Mouse (Mus musculus): Measurements from ENCODE around the gene Tnnt3. TPM values are rescaled to one million over a fixed set of nuclear protein-coding genes. Genes with fewer than 3 reads are reported as not detected.

Tnnt3 gene
- total RNA-seq, 2 experiments from 2014 or later = not detected

DNA sequence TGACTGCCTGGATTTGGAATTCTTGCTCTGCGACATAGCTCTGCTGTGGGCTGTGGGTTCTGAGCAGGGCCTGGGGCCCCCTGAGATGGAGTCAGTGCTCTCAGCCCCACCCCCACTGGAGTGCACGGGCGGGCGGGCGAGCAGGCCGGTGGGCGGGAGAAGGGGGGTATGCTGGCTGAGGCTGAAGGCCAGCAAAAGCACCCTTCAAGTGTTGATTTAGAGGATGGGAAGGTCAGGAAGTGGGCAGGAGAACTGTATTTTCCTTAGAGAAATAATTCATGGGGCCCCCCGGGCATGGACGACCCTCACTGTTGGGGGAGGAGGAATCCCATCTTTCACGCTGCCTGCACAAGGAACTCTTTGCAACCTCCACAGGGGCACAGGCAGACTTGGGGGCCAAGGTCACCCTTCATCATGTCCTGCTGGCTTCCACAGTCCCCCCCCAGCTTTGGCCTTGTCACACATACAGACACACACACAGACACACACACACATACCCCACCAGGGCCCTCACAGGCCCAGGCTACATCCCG lies 44.2 kb downstream of the Tnnt3 start:
- DNase-seq = no peak

DNA sequence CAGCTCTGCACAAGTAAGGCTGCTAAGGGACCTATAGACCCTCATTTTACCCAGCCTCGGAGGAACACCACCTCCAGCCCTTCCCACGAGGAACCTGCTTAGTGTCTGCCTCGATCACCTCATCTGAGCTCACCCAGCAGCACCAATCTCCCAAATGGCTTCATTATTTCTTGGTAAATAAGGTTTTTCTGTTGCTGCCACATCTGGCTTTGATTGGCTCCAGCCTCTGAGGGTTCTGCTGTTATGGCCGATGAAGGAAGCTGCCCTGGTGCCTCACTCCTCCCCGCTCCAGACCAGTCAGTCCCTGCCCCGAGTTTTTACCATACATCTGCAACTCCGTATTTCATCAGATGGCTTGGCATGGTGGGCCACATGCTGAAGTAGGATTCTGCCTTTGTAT lies 47.3 kb downstream of the Tnnt3 start:
- DNase-seq = no peak

DNA sequence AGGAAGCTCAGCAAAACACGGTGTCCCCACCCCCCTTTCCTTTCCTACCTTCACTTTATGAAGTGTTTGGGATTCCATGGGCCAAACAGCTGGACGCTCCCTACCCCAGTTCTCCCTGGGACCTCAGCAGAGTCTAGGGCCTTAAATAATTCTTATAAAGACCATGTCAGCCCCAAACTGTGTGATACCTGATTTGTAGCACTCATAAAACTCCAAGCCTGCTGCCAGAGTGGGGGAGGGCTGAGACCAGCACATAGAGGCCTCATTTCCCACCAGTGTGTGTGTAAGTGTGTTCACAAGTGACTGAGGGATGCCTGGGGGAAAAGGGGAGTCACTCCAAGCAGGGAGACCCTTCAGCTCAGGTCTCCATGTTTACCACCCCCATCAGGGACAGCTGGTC lies 49.2 kb downstream of the Tnnt3 start:
- DNase-seq = no peak

DNA sequence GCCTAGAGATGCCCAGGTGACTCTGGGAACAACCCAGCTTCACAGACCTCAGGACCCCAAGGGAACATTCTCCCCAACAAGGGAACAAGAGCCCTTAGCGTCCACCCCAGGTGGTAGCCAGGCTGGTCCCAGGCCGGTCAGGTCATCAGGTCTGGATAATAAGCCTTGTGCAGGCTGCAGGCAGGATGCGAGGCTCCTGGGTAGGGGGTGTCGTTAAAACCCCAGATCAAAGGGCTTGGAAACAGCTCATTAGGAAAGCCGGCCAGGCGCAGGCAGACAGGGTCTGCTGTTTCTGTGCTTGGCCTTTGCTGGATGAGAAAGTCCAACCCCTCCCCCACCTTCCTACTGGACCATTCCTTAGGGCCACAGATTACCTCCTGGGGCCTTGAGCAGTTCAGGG lies 50.1 kb downstream of the Tnnt3 start:
- no peak for DNase-seq

DNA sequence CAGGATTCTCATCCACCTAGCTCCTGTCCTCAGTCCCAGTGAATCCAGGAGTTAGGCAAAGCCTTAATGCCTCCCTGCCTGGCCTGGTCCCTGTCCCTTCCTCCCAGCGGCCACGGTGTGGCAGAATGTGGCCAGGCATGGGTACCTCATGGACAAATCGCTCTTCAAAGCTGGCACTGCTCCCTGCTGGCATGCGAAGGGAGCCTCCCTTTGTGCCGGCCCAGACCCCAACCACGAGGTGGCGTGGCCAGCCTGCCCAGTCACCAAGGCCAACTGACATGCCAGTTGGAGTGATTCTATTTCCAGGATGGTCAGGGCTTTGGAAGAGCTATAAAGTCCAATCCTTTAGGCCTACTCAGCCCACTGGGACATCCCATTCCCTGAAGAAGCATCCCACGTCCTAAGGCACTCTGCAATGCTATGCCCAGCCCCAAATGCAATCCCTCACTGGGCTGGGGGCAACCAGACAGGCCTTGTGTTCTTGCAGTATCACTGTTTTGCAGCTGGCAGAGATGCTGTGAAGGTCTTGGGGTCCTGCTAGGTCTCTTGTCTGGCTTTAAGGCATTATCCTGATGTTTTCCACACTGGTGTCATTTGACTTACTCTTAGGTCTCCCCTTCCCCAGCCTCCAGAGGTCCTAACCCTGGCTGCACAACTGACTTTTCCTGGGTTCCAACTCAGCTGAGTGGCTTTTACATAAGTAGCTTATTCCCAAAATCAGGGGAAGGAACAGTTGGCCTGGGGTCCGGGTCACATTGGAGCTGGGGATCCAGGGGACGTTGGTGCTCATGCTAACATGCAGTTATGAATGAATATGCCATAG lies 51.5 kb downstream of the Tnnt3 start:
- no peak for DNase-seq

DNA sequence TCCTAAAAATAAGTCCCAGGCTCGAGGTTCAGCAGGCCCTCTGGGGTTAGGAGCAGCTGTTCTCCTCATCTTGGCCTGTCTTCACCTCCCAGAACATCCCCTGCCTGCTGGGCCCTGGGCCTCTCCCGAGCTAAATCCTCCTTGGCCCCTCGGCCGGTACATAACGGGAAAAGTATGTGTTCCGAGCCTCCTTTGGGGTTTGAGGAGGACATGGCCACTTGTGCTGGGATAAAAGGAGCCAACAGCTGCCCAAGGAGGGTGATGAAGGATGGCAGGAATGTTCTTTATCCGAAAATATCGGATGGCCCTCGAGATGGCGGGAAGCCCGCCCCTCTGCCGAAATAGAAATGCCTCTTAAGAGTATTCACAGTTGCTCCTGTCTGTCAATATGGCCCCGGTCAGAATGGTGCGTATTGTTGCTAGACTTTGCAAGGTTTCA lies 52.3 kb downstream of the Tnnt3 start:
- no peak for DNase-seq

DNA sequence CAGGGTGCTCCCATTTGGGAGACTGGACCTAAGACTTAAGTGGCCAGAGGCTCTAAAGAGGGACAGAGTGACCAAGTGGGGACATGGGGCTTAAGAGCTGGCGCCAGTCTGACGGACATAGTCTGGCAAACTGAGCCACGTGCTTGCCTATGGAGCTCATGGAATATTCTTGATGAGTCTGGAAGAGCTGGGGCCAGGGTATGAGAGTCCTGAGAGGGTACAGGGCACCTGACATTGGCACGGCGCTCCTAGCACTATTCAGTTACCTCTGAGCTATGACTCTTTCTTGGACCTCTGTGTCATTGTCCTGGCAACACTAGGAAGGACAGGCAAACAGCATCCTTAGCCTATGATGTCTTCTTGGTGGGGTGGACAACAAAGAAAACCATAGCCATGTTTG lies 53.1 kb downstream of the Tnnt3 start:
- no peak for DNase-seq

DNA sequence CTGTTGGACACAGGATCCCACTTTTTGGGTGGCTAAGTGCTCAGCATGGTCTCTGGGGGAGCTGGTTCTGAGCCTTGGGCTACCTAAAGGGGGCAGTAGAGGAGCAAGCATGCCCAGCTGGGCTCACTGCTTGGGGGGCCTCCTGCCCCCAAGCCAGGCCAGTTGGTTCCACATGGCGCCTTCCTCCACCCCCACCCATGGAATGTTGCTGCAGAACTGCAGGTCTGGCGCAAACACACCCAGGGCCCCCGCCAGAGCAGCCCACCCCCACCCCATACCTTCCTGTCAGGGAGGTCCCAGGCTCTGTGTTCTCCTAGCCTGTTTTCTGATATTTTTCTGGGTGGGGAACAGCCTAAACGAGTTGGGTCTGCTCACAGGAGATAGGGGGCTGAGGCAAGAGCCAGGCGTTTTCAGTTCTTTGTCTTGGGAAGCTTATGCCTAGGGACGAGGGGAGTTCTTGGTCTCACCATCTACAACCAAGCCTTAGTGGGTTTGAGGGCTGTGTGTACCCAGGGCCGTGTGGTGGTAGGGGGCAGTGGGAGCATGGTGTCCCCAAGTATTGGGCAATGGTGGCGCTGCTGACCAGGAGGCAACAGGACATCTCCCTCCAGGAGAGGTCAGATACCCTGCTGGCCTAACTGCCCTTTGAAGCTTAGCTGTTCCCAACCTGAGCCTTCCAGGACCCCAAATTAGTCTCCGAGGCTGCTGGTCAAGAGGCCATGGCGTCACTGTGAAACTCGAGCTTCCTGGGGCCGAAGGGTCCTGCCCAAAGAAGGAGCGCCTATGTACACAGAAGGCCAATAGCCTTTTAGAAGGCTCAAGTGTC lies 54.2 kb downstream of the Tnnt3 start:
- DNase-seq = no peak

DNA sequence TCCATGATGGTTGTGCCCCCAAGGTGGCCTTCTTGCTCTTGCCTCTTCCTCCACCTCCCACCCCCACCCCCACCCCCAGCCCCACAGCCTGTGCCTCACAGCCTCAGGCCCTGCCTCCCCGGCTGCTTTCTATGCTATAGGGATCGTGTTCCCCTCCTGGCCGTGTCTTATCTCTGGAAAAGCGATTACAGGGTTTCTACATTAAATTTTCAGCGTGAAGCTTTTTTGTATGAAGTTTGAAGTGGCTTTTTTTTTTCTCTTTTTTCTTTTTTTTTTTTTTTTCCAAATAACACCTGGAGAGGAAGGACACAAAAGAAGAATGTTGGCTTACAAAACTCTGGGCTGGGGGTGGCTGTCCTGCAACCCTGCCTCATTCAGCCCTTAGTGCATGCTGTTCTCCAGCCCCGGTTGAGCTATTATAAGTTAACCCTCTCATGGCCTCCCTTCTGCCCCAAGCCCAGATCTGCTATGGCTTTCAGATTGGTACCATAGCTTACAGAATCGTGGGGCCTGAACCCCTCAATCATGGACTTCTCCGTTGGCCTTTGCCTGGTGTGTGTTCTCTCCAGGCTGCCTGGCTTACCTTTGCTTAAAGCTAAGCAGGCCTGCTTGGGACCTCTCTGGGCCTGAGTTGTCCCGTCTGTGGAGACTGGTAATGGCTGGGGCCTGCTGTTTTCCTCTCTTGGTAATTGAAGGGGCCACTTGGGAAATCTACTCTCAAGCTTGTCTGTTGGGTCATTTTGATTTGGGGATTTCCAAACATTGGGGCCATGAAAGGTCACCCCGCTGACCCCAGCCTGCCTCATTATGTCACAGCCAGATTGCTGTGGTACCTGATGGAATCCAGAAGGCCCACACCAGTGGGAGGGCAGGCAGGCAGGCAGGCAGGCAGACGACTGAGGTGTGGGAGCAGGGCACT lies 55.0 kb downstream of the Tnnt3 start:
- DNase-seq = no peak

DNA sequence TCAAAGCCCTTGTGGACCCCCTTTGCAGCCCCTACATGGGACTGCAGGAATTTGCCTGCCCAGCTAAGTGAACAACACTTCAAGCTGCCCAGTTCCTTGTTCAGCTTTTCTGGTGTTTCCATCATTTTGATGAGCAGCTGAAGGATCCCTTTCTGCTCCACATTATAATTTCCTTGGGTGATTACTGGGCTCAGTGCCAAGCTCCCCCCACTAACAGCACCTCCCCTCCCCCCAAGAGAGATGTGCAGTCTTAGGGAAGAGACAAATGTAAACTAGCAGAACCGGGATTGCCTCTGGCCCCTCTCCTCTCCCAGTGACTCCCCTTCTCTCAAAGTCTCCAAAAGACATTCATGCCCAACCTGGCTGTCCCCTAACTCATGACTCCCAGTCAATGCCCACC lies 56.0 kb downstream of the Tnnt3 start:
- no peak for DNase-seq

DNA sequence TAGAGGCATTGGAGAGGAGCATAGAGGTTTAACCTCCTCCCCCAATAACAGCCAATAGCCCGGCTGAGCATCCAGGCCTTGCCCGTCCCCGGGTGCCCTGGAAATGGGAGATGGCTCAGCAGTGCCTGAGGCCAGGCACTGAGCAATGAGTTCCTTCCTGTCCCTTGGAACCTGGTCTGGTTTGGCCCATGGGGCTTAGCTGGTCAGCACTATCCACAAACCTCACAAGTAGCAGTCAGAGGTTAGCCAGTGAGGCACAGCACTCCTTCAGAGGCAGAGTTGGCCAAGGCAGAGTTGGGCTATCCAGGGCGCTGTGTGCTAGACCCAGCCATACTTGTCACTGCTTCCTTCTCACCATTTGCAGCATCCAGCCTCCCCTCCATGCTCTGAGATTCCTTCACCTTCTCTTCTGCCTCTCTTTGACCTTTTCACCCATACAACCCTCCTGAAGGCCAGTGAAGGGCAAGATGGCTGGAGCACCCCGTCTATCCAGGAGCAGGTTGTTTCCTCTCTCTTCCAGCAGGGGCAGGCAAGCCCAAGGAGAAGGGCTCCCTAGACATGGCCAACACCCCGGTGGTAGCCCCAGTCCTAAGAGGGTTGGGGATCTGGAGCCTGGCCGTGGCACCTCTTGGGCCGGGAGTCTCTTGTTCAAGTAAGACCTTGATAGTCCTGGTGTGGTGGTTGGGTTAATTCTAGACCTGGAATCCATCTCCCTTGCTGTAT lies 56.9 kb downstream of the Tnnt3 start:
- DNase-seq = no peak

DNA sequence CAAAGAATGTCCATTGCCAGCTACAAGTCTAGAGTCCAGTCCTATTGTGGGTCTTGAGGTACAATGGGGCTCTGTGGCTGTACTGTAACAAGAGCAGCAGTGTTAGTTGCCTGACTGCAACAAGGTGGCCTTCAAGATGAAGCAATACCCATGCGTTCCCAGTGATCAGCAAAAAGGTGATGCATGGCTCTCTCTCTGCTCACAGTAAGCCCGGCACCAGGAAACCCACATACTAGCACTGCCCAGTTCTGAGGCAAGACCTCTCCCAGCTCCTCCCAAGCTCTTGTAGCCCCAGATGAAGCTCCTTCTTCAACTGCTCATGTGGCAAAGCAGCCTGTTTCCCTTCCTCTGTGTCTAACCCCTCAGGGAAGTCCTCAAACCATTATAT lies 57.4 kb downstream of the Tnnt3 start:
- no peak for DNase-seq

DNA sequence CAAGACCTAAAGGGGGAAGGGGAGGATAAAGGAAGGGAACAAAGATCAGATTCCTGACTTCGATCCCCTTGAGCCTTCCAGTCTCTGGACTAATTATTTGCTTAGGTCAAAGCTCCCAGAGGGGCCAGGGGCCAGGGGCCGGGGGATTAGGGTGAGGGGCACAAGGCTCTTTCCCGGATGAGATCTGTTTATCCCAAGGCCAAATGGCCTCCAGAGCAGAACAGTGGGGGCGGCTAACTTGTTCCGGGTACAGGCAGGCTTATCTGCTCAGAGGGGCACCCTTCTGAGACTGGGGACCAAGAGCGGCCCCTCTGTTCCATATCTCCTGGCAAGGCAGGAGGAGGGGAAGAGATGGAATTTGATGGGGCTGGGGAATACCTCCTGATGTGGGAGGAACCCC lies 59.1 kb downstream of the Tnnt3 start:
- no peak for DNase-seq

DNA sequence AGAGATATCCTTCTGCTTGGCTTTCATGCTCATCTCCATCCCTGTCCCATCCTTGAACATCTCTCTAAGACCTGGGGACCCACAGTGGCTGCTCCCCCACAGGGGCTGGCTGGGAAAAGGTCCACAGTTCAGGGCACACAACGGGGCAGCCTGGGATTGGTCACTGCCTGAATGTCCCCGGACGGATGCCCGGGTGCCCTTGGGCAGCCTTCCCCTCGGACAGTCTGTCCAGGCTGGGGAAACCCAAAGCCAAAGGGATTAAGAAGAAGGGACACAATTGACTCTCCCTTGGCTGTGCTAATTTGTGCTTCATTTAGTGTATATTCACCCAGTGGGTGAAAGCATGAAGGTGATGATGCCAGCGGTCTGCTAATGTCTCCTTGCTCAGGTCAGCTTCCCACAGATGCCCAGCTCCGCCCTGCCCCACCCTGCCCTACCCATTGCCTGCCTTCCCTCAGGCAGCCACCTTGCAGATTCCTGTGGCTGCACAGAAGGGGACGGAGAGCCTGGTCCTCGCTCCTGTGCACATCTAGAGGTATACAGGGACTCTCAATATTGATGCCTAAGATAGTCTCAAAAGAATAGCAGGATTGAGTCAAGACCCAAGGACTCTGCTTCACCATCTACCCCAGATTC lies 60.0 kb downstream of the Tnnt3 start:
- DNase-seq = no peak

DNA sequence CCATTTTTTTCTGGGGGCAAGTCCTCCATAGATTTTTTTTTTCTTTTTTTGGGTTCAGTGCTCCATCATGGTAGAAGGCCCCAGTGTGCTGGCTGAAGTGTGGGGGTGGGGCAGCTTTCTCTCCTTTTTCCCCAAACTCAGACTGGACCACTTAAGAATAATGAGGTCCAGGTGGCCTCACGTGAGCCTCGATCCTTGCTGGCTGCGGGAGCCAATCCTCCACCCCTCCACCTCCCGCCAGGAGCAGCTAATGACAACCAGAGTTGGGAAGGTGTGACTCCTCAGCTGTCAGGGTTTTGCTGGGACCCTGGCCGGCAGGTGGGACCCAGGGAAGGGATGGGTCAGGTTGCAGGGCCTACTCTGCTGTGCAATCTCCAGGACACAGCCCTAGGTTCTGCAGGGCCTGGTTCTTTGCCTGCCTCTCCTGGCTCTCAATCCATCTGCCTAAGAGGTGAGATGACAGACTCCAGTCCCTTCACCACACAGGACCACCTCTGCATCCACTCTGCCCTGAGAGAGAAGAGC lies 61.1 kb downstream of the Tnnt3 start:
- no peak for DNase-seq

DNA sequence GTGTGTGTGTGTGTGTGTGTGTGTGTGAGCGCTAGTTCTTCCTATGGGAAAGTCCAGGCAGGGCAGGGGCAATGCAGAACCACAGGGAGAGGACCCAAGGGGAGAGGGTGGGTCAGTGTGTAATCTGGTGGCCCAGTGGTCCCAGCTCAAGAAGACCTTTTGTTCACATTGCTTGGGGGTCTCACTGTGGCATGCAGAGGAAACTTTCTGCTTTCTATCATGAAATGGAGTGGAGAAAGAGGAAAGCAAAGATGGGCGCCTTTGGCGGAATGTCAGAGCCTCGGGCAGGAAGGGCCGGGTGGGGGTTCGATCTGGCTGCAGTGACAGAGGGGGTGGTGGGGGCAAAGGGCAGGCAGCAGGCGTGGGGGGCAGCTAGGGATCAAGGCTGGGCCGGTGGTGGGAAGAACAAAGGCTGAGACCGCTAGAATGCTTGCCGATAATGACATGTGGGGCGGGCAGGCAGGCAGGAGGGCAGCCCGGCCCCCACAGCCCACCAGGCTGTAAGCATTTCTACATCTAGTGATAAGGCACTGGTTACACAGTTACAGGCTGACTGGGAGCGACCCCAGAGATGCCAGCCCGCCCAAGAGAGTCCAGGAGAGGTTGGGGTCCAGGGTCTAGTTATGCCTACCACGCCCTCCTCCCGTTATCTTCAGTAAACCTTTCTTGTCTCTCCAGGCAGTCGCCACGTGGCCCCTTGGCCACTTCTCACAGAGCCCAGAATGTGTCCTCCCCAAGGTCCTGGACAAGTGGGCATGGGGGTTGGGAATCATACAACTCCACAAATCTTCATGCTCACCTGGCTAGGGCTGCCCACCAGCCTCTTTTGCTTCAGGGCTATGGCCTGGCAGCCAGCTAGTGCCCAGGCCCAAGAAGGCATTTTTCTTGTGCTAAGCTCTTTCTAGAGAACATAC lies 62.6 kb downstream of the Tnnt3 start:
- no peak for DNase-seq

DNA sequence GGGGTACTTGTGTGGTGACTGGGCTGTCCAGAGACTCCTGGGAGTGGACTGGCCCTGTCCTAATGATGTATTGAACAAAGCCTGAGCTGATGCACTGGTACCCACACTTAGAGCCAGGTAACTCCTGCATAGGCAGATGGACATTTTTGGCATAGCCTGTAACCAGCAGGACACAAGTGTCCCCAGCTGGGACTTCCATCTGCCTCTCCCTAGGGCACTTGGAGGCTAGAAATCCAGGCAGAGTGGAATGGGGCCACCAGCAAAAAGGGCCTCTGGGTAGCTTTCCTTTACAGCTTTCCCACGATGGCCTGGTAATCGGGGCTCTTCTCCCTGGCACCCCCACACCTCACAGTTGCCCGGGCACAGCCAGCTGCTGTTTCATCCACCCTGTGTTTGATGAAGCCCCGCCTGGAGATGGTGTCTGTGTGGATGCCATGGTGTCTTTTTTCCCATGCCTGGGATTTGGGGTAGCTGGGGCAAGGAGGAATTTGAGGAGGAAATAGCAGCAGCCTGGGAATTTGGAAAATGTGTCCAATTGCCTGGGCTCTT lies 63.3 kb downstream of the Tnnt3 start:
- no peak for DNase-seq

DNA sequence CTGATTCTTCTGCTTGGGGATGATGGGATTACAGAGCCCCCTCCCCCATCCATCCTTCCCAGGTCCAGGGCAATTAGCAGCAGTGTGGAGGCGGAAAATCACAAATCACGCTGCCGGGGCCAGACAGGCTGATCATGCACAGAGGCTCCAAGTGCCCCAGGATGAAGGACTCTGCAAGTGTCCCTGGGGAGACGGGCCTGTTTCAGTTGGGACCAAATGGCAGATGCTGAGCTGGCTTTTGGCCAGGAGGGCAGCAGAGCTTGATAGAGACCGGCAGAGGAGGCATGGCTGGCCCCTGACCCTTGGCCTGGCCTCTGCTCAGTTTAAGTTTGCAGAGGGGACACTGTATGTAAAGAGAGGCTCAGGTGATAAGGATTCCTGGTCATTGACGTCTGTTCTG lies 64.5 kb downstream of the Tnnt3 start:
- no peak for DNase-seq

DNA sequence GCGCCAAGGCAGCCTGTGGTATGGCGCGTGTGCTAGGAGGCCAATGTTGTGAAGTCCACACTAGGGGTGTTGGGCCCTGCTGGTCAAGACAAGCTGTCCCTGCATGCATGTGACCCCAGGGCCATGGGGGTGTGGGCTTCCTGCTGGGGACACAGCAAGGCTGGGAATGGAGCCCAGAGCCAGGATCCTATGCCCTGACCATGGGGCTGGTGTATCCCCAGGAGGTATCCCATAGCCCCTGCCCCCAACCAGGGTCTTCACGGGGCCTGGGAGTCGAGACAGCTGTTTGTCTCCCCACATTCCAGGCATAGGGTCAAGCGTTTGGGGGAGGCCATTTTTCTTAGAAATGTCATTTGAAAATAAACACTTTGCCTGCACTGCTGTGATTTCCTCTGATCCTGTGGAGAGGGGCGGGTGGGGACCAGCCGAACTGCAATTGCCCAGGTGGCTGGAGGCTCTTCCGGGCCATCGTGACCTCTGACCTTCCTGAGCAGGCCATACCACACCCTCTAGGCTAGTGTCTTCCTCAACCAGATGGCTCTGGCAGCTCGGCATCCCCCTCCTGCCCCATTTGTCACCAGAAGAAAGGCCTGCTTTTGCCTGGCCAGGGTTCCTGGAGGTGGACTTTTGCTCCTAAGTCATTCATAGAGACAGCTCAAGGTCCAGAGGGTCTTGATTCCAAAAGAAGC lies 66.5 kb downstream of the Tnnt3 start:
- no peak for DNase-seq
